Mouse (Mus musculus): ENCODE results near the gene Cnot10.

Gene Cnot10

GRCm38 (mm10) chr9:114584183-114585016 lies 55.6 kb downstream of the Cnot10 start:
- DNase-seq (ENCODE audit: low spot score in 2 of 2): peak in 1 of 2 experiments; percentile 17

GRCm38 (mm10) chr9:114583812-114584182 lies 56.2 kb downstream of the Cnot10 start:
- DNase-seq (ENCODE audit: low spot score in 2 of 2): peak; percentile 39 to 77

GRCm38 (mm10) chr9:114578646-114579045 lies 61.3 kb downstream of the Cnot10 start:
- no peak for DNase-seq (ENCODE audit: low spot score in 2 of 2)

GRCm38 (mm10) chr9:114576001-114576400 lies 64.0 kb downstream of the Cnot10 start:
- DNase-seq (ENCODE audit: low spot score in 2 of 2): no peak

GRCm38 (mm10) chr9:114573528-114573927 lies 66.5 kb downstream of the Cnot10 start:
- no peak for DNase-seq (ENCODE audit: low spot score in 2 of 2)

GRCm38 (mm10) chr9:114568682-114569474 lies 71.1 kb downstream of the Cnot10 start:
- no peak for DNase-seq (ENCODE audit: low spot score in 2 of 2)

- no peak for DNase-seq (ENCODE audit: low spot score in 2 of 2)
Measured at GRCm38 (mm10) chr9:114564667-114565066, 75.3 kb downstream of the Cnot10 start.

- no peak for DNase-seq (ENCODE audit: low spot score in 2 of 2)
Measured at GRCm38 (mm10) chr9:114563761-114564606, 76.0 kb downstream of the Cnot10 start, which contains the start of gene Trim71. Trim71 (minus strand) TSS chr9:114564369.

GRCm38 (mm10) chr9:114562919-114563751 lies 76.8 kb downstream of the Cnot10 start:
- DNase-seq (ENCODE audit: low spot score in 2 of 2): no peak

- no peak for DNase-seq (ENCODE audit: low spot score in 2 of 2)
Measured at GRCm38 (mm10) chr9:114562031-114562918, 77.7 kb downstream of the Cnot10 start.

GRCm38 (mm10) chr9:114561671-114561971 lies 78.4 kb downstream of the Cnot10 start:
- DNase-seq (ENCODE audit: low spot score in 2 of 2): no peak

GRCm38 (mm10) chr9:114560771-114561670 lies 79.0 kb downstream of the Cnot10 start:
- DNase-seq (ENCODE audit: low spot score in 2 of 2): no peak

GRCm38 (mm10) chr9:114560141-114560540 lies 79.8 kb downstream of the Cnot10 start:
- DNase-seq (ENCODE audit: low spot score in 2 of 2): no peak

- DNase-seq (ENCODE audit: low spot score in 2 of 2): no peak
Measured at GRCm38 (mm10) chr9:114557086-114557485, 82.9 kb downstream of the Cnot10 start.

GRCm38 (mm10) chr9:114556276-114556855 lies 83.6 kb downstream of the Cnot10 start:
- DNase-seq (ENCODE audit: low spot score in 2 of 2): no peak

- DNase-seq (ENCODE audit: low spot score in 2 of 2): no peak
Measured at GRCm38 (mm10) chr9:114554355-114554979, 85.5 kb downstream of the Cnot10 start.

- no peak for DNase-seq (ENCODE audit: low spot score in 2 of 2)
Measured at GRCm38 (mm10) chr9:114553828-114554227, 86.2 kb downstream of the Cnot10 start.

- no peak for DNase-seq (ENCODE audit: low spot score in 2 of 2)
Measured at GRCm38 (mm10) chr9:114550033-114550432, 90.0 kb downstream of the Cnot10 start.
